Mouse (Mus musculus) lung, postnatal 10 days (tissue): ENCODE measurements around the gene Lgr6.
"Not testable (repeated sequence)": the region's sequence is repeated elsewhere in the genome, so short reads cannot be mapped to it uniquely, and the experiment has no call there.

Experiments used
- DNase-seq: peaks from one replicate; pipeline ENCODE4 v3.0.0; 2021

Lgr6 gene

GRCm38 (mm10) chr1:135128011-135128441, 22.9 kb upstream of the Lgr6 start:
- DNase-seq, result no peak

- DNase-seq, result no peak
Measured at GRCm38 (mm10) chr1:135126443-135127027, 21.5 kb upstream of the Lgr6 start.

GRCm38 (mm10) chr1:135125990-135126389, 20.9 kb upstream of the Lgr6 start:
- peak; percentile 65 for DNase-seq

- DNase-seq, result no peak
Measured at GRCm38 (mm10) chr1:135124573-135125363, 19.7 kb upstream of the Lgr6 start.

- DNase-seq, result peak; percentile 66
Measured at GRCm38 (mm10) chr1:135112661-135113060, 7.6 kb upstream of the Lgr6 start.

GRCm38 (mm10) chr1:135111271-135111670, 6.2 kb upstream of the Lgr6 start:
- not testable (repeated sequence) for DNase-seq

GRCm38 (mm10) chr1:135110075-135110474, 5.0 kb upstream of the Lgr6 start:
- peak; percentile 81 for DNase-seq

- DNase-seq, result peak; percentile 63
Measured at GRCm38 (mm10) chr1:135108611-135109010, 3.5 kb upstream of the Lgr6 start.

GRCm38 (mm10) chr1:135105951-135106350, 875 bp upstream of the Lgr6 start:
- peak; percentile 80 for DNase-seq

- DNase-seq, result no peak
Measured at GRCm38 (mm10) chr1:135100400-135100799, 4.7 kb downstream of the Lgr6 start.

- no peak for DNase-seq
Measured at GRCm38 (mm10) chr1:135098441-135098840, 6.6 kb downstream of the Lgr6 start.

GRCm38 (mm10) chr1:135097441-135097840, 7.6 kb downstream of the Lgr6 start:
- no peak for DNase-seq

GRCm38 (mm10) chr1:135096312-135096711, 8.8 kb downstream of the Lgr6 start:
- no peak for DNase-seq

GRCm38 (mm10) chr1:135095189-135095588, 9.9 kb downstream of the Lgr6 start:
- DNase-seq, result no peak

- DNase-seq, result no peak
Measured at GRCm38 (mm10) chr1:135094723-135095122, 10.4 kb downstream of the Lgr6 start.

GRCm38 (mm10) chr1:135090914-135091313, 14.2 kb downstream of the Lgr6 start:
- no peak for DNase-seq

GRCm38 (mm10) chr1:135089626-135090025, 15.4 kb downstream of the Lgr6 start:
- DNase-seq, result no peak

- DNase-seq, result no peak
Measured at GRCm38 (mm10) chr1:135087414-135087813, 17.7 kb downstream of the Lgr6 start.

- no peak for DNase-seq
Measured at GRCm38 (mm10) chr1:135086015-135086414, 19.1 kb downstream of the Lgr6 start.

- DNase-seq, result no peak
Measured at GRCm38 (mm10) chr1:135085296-135085871, 19.7 kb downstream of the Lgr6 start.

- peak; percentile 65 for DNase-seq
Measured at GRCm38 (mm10) chr1:135083465-135083864, 21.6 kb downstream of the Lgr6 start.

GRCm38 (mm10) chr1:135082267-135082666, 22.8 kb downstream of the Lgr6 start:
- DNase-seq, result no peak

- peak; percentile 76 for DNase-seq
Measured at GRCm38 (mm10) chr1:135079021-135079420, 26.1 kb downstream of the Lgr6 start.

GRCm38 (mm10) chr1:135076470-135076869, 28.6 kb downstream of the Lgr6 start:
- DNase-seq, result no peak
